Mouse (Mus musculus) right cerebral cortex, postnatal 14 days (tissue): ENCODE results near the gene Eno3.
A peak's percentile ranks its signal among the peaks of the same experiment; 100 is the strongest.

Experiments
- DNase-seq: peaks from one replicate; pipeline ENCODE4 v3.0.0; 2022

Eno3 gene

GRCm38 (mm10) chr11:70657991-70658390 is 989 bp downstream of the Eno3 start:
- DNase-seq = no peak

- DNase-seq = no peak
These were observed 1.5 kb downstream of the Eno3 start for GRCm38 (mm10) chr11:70658521-70658920.

GRCm38 (mm10) chr11:70658942-70659341 is 1.9 kb downstream of the Eno3 start:
- DNase-seq = no peak

GRCm38 (mm10) chr11:70660571-70660970 is 3.6 kb downstream of the Eno3 start:
- no peak for DNase-seq

GRCm38 (mm10) chr11:70663101-70663500 is 6.1 kb downstream of the Eno3 start:
- no peak for DNase-seq

- no peak for DNase-seq
These were observed 7.0 kb downstream of the Eno3 start for GRCm38 (mm10) chr11:70663957-70664356.

- DNase-seq = no peak
These were observed 7.7 kb downstream of the Eno3 start for GRCm38 (mm10) chr11:70664741-70665140.

- DNase-seq = no peak
These were observed 9.7 kb downstream of the Eno3 start for GRCm38 (mm10) chr11:70666687-70667086.

GRCm38 (mm10) chr11:70667271-70668150 is 10.5 kb downstream of the Eno3 start:
- no peak for DNase-seq

GRCm38 (mm10) chr11:70668335-70668770 is 11.4 kb downstream of the Eno3 start:
- peak; percentile 77 for DNase-seq

- peak; percentile 96 for DNase-seq
These were observed 11.9 kb downstream of the Eno3 start, which contains the start of gene Spag7 for GRCm38 (mm10) chr11:70668771-70669505. Gene Spag7, minus strand, starts transcription at chr11:70669416.

GRCm38 (mm10) chr11:70669582-70670345 is 12.8 kb downstream of the Eno3 start:
- peak; percentile 72 for DNase-seq

GRCm38 (mm10) chr11:70670483-70670882 is 13.5 kb downstream of the Eno3 start:
- DNase-seq = no peak

GRCm38 (mm10) chr11:70671333-70672047 is 14.5 kb downstream of the Eno3 start:
- no peak for DNase-seq

GRCm38 (mm10) chr11:70674014-70674413 is 17.0 kb downstream of the Eno3 start:
- no peak for DNase-seq

- no peak for DNase-seq
These were observed 17.5 kb downstream of the Eno3 start for GRCm38 (mm10) chr11:70674501-70674900.

GRCm38 (mm10) chr11:70678092-70678491 is 21.1 kb downstream of the Eno3 start:
- DNase-seq = no peak

- no peak for DNase-seq
These were observed 21.6 kb downstream of the Eno3 start for GRCm38 (mm10) chr11:70678576-70678975.

- DNase-seq = no peak
These were observed 22.4 kb downstream of the Eno3 start for GRCm38 (mm10) chr11:70679361-70679760.

GRCm38 (mm10) chr11:70679894-70680293 is 22.9 kb downstream of the Eno3 start:
- DNase-seq = no peak

- DNase-seq = no peak
These were observed 24.2 kb downstream of the Eno3 start for GRCm38 (mm10) chr11:70681170-70681569.

- peak; percentile 44 for DNase-seq
These were observed 25.0 kb downstream of the Eno3 start for GRCm38 (mm10) chr11:70681897-70682581.
